Mouse (Mus musculus) limb, embryonic 14.5 days (tissue): ENCODE results near the gene Upf2. TPM values are rescaled to one million over a fixed set of nuclear protein-coding genes. Genes with fewer than 3 reads are reported as not detected.
A peak's percentile ranks its signal among the peaks of the same experiment; 100 is the strongest.

ENCODE experiments used
- ATAC-seq: fragments of 200-750 bp; cut with Nextera tagmentation; 2 replicates; pipeline ENCODE4 v1.8.0; 2017; ENCODE audit warnings: low read depth, moderate number of reproducible peaks, moderate TSS enrichment; ENCODE audit not compliant: low FRiP score
- DNase-seq: peaks from one replicate; pipeline ENCODE4 v3.0.0-alpha.2; 2015; ENCODE audit warnings: low spot score
- H3K27ac ChIP-seq: fragments of 300-500 bp; sonication (generic); replicated peaks from 2 replicates; pipeline ENCODE4 v1.5.1; 2014; ENCODE audit warnings: low read depth, mild to moderate bottlenecking, low read length, moderate library complexity, mixed read lengths
- H3K27me3 ChIP-seq: fragments of 300-500 bp; sonication (generic); 2 replicates; pipeline ENCODE4 v1.6.1; 2014; ENCODE audit warnings: low read length, mixed read lengths; ENCODE audit not compliant: control insufficient read depth, insufficient read depth
- H3K36me3 ChIP-seq: fragments of 300-500 bp; sonication (generic); 2 replicates; pipeline ENCODE4 v1.6.1; 2014; ENCODE audit warnings: mild to moderate bottlenecking, low read length, moderate library complexity, mixed read lengths; ENCODE audit not compliant: control insufficient read depth, insufficient read depth
- H3K4me1 ChIP-seq: fragments of 300-500 bp; sonication (generic); 2 replicates; pipeline ENCODE4 v1.6.1; 2014; ENCODE audit warnings: antibody characterized with exemption, low read length, mixed read lengths; ENCODE audit not compliant: control insufficient read depth, insufficient read depth
- H3K4me2 ChIP-seq: fragments of 300-500 bp; sonication (generic); replicated peaks from 2 replicates; pipeline ENCODE4 v1.6.1; 2014; ENCODE audit warnings: low read depth, mild to moderate bottlenecking, low read length, moderate library complexity; ENCODE audit not compliant: severe bottlenecking
- H3K4me3 ChIP-seq: fragments of 300-500 bp; sonication (generic); replicated peaks from 2 replicates; pipeline ENCODE4 v1.5.1; 2014; ENCODE audit warnings: low read length
- H3K9ac ChIP-seq: fragments of 300-500 bp; sonication (generic); 2 replicates; pipeline ENCODE4 v1.6.1; 2014; ENCODE audit warnings: mild to moderate bottlenecking, low read depth, low read length, moderate library complexity; ENCODE audit not compliant: severe bottlenecking
- H3K9me3 ChIP-seq: fragments of 300-500 bp; sonication (generic); 2 replicates; pipeline ENCODE4 v1.6.1; 2016; ENCODE audit warnings: low read length; ENCODE audit not compliant: control insufficient read depth
- POLR2A ChIP-seq: fragments of 200-500 bp; IDR thresholded peaks from 2 replicates; pipeline ENCODE4 v1.8.0; 2012; ENCODE audit warnings: inconsistent platforms, mild to moderate bottlenecking, moderate library complexity, borderline replicate concordance; ENCODE audit not compliant: insufficient read depth, insufficient read length; ENCODE audit errors: extremely low read depth
- WGBS: fragments of 180-500 bp; shearing (Covaris S2); extraction: QIAGEN DNeasy Blood & Tissue Kit; methylation state at CpG from one replicate; pipeline ENCODE4 v1.1.7; 2014; 5-methylcytosine and 5-hydroxymethylcytosine counted together
- polyA plus RNA-seq, 2 experiments: library from polyadenylated mRNA; depleted of rRNA in 1 of 2; stranded (reverse) in 1 of 2; unstranded in 1 of 2; fragments of >200 nt; fragmentation: Nextera tagmentation in 1 of 2; extraction: Ambion mirVana in 1 of 2; gene quantifications; 2 replicates each; pipeline versions ENCODE4 v1.2.1 to v1.2.3; 2012 to 2014

The Upf2 gene
- polyA plus RNA-seq, 2 experiments: 12.1 to 17.0 TPM

- no peak for TF ChIP-seq POLR2A
- Histone ChIP-seq H3K36me3 (no peaks in the 10 kb centered on the region), H3K4me3 (no peak overlapping the region), H3K27me3 (peaks cover 9% of the 10 kb centered on the region), H3K9ac (no peak overlapping the region), H3K27ac (no peak overlapping the region), H3K4me1 (peaks cover 21% of the 10 kb centered on the region), H3K4me2 (no peak overlapping the region), H3K9me3 (no peaks in the 10 kb centered on the region)
- DNase-seq (no peak), ATAC-seq (no peak)
- 68% methylated on average over 7 of the region's 7 CpGs for WGBS
Measured at GRCm38 (mm10) chr2:6097113-6097716, 145.9 kb downstream of the Upf2 start.

GRCm38 (mm10) chr2:6098924-6099323, 147.7 kb downstream of the Upf2 start:
- Histone ChIP-seq H3K9ac (no peak overlapping the region), H3K4me2 (no peak overlapping the region), H3K4me1 (peaks cover 21% of the 10 kb centered on the region), H3K27me3 (peaks cover 9% of the 10 kb centered on the region), H3K27ac (no peak overlapping the region), H3K36me3 (no peaks in the 10 kb centered on the region), H3K4me3 (no peak overlapping the region), H3K9me3 (no peaks in the 10 kb centered on the region)
- ATAC-seq (peak; percentile 74), DNase-seq (peak; percentile 56)
- TF ChIP-seq POLR2A: no peak
- 11% methylated on average over 6 of the region's 6 CpGs for WGBS

- Histone ChIP-seq H3K27me3 (peaks cover 9% of the 10 kb centered on the region), H3K4me2 (no peak overlapping the region), H3K9me3 (no peaks in the 10 kb centered on the region), H3K4me3 (no peak overlapping the region), H3K9ac (no peak overlapping the region), H3K36me3 (no peaks in the 10 kb centered on the region), H3K4me1 (peaks cover 21% of the 10 kb centered on the region), H3K27ac (no peak overlapping the region)
- WGBS: 67% methylated on average over 9 of the region's 9 CpGs
- no peak for TF ChIP-seq POLR2A
- DNase-seq: no peak
- no peak for ATAC-seq
Measured at GRCm38 (mm10) chr2:6099443-6099842, 148.2 kb downstream of the Upf2 start.

- DNase-seq (peak; percentile 54), ATAC-seq (peak; percentile 71; the same call in 1 of the 2 replicates)
- Histone ChIP-seq H3K36me3 (no peaks in the 10 kb centered on the region), H3K27ac (no peak overlapping the region; the same call in 1 of the 2 replicates), H3K9ac (peak overlapping the region; percentile 57), H3K27me3 (peaks cover 9% of the 10 kb centered on the region), H3K4me1 (peaks cover 21% of the 10 kb centered on the region), H3K4me2 (peak overlapping the region; percentile 86), H3K4me3 (peak overlapping the region; percentile 47), H3K9me3 (no peaks in the 10 kb centered on the region)
- 9% methylated on average over 34 of the region's 51 CpGs for WGBS
- TF ChIP-seq POLR2A: no peak
Measured at GRCm38 (mm10) chr2:6100027-6100749, 148.9 kb downstream of the Upf2 start.

- peak overlapping the region; percentile 86 for H3K4me2 ChIP-seq
- no peaks in the 10 kb centered on the region for H3K9me3 ChIP-seq
- peak overlapping the region; percentile 47 for H3K4me3 ChIP-seq
- ATAC-seq: no peak
- no peak for DNase-seq
- H3K27ac ChIP-seq: no peak overlapping the region; the same call in 1 of the 2 replicates
- peaks cover 21% of the 10 kb centered on the region for H3K4me1 ChIP-seq
- TF ChIP-seq POLR2A: no peak
- peak overlapping the region; percentile 57 for H3K9ac ChIP-seq
- peaks cover 9% of the 10 kb centered on the region for H3K27me3 ChIP-seq
- no peaks in the 10 kb centered on the region for H3K36me3 ChIP-seq
- 38% methylated on average over 20 of the region's 20 CpGs for WGBS
Measured at GRCm38 (mm10) chr2:6100755-6101154, 149.5 kb downstream of the Upf2 start.
